Mouse (Mus musculus) common myeloid progenitor, adult 5-6 weeks (primary cell): ENCODE data around the gene Abcb11. TPM values are rescaled to one million over a fixed set of nuclear protein-coding genes. Genes with fewer than 3 reads are reported as not detected.
A peak's percentile ranks its signal among the peaks of the same experiment; 100 is the strongest.
"Not testable (repeated sequence)": the region's sequence is repeated elsewhere in the genome, so short reads cannot be mapped to it uniquely, and the experiment has no call there.

Source experiments
- ATAC-seq: replicated peaks from 2 replicates; pipeline ENCODE4 v1.8.0; 2016; ENCODE audit warnings: low read depth, mild to moderate bottlenecking, moderate TSS enrichment, inconsistent platforms; ENCODE audit not compliant: poor library complexity, severe bottlenecking
- total RNA-seq: library from RNA; stranded (forward); fragments of 200-1000, 187-1606 nt; gene quantifications from 2 replicates; pipeline ENCODE4 v1.2.3, GENCODE M21; 2017

Abcb11 gene
- total RNA-seq, result not detected in 2 replicates

DNA sequence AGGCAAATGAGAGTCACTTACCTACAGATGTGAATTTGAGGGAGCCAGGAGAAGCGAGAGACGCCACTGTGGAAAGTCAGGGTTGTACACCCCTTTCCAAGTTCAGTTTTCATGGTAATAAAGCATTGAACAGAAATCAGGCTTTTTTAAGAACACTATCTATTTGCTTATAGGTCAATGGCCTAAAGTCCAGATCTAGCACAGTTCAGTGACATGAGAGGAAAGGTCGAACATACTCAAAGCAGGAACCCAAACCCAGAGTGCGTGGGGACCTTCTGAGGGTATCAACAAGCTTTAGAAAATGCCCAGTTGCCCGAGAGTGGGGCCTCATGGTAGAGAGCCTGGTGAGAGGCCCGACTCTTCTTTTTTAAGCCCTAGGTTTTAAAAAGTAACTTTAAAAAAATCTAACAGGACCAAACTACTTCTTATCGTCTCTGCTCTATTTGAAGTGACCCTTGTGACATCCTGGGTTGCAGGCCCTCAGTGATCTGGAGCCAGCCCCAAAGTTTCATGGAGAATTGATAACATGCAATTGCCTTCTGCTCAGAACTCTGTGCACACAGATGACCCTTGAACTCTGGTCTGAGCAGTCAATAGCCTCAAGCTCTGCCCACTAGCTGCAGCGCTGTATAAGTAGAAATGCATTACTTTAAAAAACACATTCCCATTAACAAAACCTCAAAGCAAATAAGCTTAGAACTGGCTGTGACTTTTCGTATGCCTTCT lies at the start of gene Abcb11:
Abcb11 (minus strand) TSS at position 121 of the 726 bp plus-strand sequence.
- ATAC-seq, result no peak

DNA sequence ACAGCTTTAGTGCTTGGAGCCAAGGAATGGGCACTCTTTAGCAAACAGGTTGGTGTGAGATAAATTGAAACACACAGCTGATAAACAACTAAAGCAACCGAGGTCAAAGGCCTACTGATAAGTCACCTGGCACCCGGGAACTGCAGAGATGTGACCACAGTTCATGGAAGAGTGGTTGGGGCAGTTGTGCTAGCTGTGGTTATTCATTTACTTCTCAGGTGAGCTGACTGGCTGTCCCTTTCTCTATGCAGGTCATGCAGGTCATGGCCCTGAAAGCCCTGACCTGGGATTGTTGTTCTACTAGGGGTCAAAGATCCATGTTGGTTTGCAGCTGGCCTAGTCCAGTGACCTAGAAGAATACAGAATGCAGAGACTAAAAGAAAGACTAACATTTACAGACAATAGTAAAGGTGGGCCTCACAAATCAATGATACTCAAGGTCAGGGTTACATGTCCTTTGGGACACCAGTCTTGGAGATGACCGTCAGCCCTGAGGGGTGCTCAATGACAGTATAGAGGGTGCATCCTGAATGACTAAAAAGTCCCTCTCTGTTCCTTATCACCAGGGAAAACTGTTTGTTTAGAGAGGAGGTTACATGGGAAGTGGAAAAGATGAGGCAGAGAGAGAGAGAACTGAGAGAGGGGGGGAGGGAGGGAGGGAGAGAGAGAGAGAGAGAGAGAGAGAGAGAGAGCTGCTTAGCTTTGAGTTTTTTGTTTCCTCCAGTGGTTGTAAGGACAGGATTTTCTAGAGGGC lies 43.9 kb upstream of the Abcb11 start:
- ATAC-seq, result no peak

DNA sequence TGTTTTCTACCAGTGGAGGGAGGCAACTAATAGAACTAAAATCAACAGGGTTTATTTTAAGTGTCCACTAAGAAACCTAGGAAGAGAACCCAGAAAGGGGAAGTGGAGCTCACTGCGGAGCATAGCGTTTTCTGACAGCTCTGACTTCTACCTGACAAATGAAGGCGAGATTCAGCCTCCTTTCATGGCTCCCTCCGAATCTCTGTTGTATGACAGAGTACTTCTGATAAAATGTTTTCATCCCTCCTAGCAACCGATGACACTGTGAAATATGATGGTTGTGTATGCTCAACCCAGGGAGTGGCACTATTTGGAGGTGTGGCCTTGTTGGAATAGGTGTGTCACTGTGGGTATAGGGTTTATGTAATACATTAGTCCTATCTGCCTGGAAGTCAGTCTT lies 40.4 kb upstream of the Abcb11 start:
- ATAC-seq, result peak; percentile 28

DNA sequence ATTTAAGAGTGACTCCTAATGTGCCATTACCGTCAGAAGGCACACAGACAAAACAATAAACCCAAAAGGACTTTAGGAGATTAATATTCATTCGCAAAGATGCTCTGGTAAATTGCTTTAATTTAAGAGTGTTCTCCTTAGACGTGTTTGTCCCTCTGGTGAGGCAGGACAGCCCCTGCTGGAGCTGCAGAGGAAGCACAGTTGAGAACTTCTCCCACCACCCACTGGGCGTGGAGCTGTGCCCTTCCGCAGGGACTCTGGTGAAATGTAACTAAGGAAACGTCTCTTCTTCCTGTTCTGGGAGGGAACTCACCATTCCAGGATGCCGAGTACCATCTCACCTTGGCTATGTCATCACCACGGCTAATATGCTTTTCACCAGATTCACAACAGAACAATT lies 39.3 kb upstream of the Abcb11 start:
- peak; percentile 57 for ATAC-seq

DNA sequence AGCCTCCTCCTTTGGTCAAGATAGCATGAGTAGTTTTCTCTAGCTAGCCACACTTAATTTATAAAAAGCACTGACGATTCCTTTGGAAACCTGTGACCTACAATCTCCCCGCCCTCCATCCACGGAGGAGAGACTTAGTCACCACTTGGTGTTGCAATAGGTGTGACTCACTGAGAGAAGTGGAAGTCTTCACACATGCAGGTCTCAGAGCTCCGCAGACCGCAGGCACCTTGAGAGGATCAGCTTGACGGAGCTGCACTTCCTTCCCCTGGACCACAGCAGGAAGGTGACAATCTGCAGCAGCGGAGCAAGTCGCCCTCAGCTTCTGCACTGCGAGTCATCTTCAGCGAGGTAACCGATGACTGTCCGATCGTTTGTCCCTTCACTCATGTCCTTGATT lies 37.9 kb upstream of the Abcb11 start, which contains the start of gene Dhrs9:
Dhrs9 (plus strand) TSS at position 165 of the 400 bp plus-strand sequence.
- ATAC-seq, result peak; percentile 95

DNA sequence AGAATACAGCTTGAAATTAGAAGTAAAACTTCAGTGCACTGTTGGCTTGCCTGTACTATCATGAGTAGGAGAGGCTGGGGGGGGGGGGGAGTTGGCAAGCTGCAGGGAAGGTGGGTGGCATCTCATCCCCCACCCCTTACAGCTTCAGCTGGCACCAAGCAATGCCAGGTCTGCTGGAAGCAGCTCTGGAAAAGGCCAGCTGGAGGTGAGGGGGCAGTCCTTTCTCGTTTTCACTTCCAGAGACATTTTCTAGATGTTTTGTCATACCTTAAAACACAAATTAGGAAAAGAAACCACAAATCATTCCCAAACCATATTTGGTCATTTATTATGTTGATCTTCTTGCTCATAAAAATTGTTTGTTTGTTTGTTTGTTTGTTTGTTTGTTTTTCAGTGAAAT lies 37.4 kb upstream of the Abcb11 start:
- no peak for ATAC-seq

DNA sequence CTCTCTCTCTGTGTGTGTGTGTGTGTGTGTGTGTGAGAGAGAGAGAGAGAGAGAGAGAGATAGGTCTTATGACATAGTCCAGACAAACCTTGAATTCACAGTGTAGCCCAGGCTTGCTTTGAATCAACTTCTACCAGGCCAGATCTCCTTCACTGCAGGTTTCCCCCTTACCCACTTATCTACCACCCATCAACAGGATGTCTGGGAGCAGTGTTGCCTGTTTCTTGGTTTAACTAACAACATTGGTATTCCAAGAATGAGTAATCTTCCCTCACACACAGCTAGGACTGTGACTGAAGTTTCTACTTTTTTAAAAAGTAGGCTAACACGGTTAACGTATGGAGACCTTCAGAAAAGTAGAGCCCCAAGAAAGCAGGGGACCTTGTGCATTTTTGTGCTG lies 34.4 kb upstream of the Abcb11 start:
- ATAC-seq, result no peak

DNA sequence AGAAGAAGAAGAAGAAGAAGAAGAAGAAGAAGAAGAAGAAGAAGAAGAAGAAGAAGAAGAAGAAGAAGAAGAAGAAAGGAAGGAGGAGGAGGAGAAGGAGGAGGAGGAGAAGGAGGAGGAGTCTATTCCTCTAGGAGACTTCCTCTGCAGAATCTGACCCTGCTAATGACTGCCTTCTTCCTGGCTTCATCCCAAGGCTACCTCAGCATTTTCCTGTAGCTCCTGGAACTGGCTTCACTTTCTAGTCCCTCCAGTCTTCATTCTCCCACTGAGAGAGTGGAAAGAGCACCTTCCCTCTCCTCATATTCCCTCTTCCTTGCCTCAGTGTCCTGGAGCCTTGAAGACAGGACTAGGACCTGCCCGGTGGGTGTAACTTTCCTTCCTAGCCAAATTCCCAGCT lies 22.9 kb upstream of the Abcb11 start:
- ATAC-seq, result no peak

DNA sequence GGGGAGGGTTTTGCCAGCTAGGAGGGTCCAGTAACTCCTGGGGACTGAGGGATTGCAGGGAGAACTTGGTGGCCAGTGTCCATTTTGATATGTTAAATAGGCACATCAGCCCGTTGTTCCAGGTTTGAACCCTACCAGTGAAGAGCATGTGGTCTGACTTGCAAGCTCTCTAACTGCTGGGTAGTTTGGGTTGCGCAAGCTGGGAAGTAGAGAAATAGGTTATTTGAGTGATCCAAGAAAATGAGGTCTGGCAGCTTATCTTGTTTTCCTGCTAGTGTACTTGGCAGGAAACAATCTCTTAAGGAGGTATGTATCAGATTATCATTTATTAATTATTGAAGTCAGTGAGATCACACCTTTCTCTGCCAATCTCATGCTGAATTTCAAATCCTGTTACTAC lies 22.4 kb upstream of the Abcb11 start:
- no peak for ATAC-seq

DNA sequence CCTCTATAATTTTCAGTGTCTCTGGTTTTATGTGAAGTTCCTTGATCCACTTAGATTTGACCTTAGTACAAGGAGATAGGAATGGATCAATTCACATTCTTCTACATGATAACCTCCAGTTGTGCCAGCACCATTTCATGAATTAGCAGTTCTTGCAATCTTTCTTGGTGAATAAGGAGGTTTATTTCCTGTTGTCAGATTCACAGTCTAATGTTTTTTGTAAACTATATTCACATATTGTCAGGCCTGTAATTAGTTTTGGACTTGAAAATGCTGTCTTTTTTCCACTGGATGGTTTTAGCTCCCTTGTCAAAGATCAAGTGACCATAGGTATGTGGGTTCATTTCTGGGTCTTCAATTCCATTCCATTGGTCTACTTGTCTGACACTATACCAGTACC lies 13.0 kb upstream of the Abcb11 start:
- ATAC-seq, result peak; percentile 100

DNA sequence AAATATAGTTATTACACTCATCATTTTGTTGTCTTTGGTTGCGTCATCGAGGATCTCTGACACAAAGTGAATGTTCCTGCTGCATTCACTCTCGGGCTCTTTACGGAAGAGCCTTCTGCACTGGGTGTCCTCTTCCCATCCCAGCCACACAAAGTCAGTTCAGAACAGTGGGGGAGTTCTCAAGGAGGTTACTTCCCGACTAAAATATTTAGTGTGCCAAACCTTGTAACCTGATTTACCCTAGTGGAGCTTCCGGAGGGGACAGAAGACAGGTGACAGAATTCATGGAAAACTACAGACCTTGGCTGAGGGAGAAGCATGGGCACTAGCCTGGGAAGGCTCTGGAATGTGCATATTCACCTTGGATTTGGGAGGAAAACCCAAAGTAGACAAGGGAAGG lies 910 bp downstream of the Abcb11 start:
- ATAC-seq, result no peak

DNA sequence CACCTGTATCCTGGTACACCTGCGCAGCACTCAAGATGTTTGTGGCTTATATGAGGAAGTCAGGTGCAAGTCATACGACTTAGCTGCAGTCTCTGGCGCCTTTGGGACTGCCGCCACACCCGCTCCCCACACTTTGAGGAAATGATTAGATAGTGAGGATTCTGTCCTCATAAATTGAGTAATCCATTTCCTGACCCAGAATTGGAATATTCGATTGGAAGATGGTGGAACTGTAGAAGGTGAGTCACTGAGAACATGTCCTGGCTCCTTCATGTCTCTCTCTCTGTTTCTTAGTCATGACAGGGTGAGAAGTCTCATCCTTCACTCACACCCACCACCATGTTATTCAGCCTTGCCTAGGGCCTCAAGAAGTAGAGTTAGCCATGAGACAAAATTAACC lies 10.9 kb downstream of the Abcb11 start:
- not testable (repeated sequence) for ATAC-seq

DNA sequence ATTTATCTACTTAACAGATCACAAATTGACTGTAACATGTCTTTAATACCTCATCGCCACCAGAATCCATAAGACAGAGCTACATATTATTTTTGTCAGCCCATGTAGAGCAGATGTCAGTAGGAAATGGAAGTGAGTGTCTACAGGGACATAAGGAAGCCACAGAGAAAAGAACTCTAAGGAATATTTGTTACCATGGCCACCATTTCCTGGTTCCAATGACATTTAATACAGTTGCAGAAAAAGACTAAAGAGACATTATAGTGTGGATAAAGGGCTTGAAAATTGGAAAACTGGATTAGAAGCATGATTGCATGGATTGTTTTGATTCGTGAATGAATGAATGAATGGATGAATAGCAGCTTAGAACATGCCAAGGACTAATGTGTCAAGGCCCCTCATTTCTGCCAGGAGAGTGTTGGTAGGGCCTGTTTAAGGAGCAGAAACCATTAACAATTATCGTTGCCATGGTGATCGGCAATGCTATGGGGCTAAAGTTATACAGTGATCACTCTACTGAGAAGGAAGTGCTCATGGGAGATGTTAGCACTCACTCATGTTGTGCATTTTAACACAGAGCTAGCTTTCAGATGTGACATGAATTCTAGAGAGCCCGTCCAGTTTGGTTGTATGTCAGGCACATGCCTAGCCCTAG lies 13.8 kb downstream of the Abcb11 start:
- no peak for ATAC-seq

DNA sequence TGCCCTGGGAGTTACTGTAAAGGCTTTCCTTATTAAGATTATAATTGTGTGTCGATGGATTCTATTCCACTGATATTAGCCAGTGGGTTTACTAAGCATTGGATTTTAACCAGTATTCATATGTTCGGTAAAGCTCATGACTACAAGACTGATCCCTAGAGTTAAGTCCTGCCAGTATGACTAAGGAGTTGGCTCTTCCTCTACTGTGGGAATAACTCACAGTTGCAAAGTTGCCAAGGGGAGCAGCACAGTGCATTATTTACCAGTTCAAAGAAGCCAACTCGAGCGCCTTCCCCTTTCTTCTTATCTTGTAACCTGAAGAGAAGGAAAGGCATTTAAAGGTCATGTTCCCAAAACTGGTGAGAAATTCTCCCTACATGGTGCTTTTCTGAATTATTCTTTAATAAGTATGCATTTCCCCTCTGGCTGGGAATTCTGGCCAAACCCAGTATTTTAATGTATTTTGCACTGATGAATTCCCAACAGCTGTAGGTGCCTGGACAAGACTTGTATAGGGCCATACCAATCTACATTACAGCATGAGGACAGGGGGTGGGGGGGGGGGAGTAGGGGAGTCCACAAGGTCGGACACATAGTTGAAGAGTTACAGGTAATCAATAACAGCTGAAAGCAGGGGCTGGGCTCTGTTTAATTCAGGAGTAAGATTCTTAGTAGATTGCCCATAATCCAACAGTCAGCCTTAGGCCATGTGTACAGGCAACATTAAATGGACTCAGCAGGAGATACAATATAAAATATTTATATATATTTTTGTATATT lies 17.3 kb downstream of the Abcb11 start:
- no peak for ATAC-seq

DNA sequence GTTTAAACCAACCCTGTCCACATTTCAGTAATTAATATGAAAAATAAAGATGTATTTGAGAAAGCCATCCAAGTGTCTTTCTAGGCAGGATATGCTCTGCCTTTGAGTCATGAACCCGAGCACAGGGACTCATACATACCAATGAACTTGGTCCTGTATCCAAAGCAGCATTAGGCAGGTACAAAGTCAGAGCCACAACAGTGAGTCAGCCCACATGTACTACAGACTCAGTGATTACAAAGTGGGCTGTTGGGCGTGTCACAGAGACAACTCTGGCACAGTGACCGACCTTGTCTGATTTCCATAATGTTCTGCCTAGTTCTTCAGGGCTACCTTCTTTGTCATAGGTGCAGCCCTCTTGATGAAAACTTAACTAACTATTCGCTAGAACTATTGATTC lies 19.4 kb downstream of the Abcb11 start:
- no peak for ATAC-seq

DNA sequence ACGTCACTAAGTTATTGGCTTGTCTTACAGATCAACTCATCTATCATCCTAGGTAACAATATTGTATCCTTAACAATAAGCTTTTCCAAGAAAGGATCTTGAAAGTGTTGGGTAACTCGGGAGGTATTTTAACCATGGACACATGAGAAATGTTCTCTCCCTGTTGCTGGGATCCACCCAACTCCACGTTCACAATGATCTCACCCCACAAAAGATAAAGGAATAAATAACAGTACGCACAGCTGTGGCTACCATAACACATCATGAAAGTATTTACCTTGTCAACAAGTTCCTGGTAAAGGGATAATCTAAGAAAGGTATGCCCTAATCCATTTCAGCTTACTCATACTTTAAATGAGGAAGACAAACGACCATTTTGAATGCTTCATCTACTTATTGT lies 21.0 kb downstream of the Abcb11 start:
- ATAC-seq, result no peak

DNA sequence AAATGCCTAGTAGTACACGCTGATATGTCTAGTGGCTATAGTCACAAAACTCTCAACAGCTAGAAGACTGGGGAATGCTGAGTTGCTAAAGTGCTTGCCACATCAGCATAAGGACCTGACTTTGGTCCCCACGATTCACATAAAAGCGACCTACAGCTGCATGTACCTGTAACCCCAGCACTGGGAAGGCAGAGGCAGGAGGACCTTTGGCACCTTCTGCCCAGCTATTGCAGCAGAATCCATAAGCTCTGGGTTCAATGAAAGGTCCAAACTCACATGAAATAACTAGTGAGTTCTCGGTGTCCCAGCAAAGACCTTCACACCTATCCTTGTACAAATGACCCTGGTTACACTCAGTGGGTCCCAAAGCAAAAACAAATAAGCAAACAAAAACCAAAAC lies 31.1 kb downstream of the Abcb11 start:
- ATAC-seq, result no peak

DNA sequence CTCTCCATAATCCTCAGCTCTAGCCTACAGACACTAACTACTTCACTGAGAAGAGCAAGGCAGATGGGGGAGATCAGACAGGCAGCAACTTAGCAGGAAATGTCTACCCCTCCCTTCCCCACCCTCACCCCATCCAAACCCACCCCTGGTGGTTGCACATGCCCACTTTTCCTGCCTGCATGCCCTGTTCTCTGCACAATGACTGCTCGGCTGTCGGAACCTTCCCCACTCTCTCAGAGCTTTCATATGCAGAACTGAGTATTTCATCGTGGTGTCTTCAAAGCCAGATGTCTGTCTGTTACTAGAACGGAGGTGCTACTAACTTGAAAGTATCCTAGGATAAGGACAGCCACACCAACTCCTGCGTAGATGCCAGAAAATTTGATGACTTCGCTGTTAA lies 34.3 kb downstream of the Abcb11 start:
- no peak for ATAC-seq

DNA sequence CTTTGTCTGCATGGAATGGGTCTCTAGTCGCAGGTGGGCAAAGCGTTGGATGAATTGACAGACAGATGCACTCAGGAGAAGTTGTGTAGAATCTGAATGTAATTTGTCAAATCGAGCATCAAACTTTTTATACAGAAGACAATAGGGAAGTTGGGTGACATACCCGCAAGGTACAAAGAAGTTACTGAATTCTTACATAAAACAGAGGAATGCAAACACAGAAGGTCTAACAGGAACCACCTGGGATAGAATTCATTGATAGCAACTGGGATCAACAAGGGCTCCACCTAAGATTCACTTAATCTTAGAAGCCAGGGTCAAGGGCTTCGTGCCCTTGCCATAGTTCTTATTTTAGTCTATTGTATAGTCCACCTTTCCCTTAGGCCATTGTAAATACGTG lies 41.8 kb downstream of the Abcb11 start:
- not testable (repeated sequence) for ATAC-seq

DNA sequence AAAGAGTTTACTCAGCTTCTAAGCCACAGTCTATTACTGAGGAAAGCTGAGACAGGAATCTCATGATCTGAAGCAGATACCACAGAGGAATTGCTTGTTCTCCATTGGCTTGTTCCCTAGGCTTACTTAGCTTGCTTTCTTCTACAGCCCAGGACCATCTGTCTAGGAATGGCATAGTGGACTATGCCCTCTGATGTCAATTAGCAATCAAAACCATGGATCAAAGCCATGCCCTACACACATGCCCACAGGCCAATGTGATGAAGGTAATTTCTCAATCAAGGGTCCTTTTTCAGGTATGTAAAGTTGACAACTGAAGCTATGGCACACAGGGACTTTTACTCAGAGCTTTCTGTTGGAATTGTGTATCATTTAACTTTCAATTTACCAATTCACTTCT lies 47.9 kb downstream of the Abcb11 start:
- no peak for ATAC-seq
